In genomic region chr4:149562905-149563347, GRCm38 (mm10) we compare ENCODE assay signal across 8 mouse cellular contexts. TPM values are rescaled to one million over a fixed set of nuclear protein-coding genes. Genes with fewer than 3 reads are reported as not detected.
A peak's percentile ranks its signal among the peaks of the same experiment; 100 is the strongest.
DNase-seq lines count a peak whose midpoint lies in the region; ATAC-seq lines count a peak whose summit lies in the region.

No protein-coding gene starts in this region.

- WGBS in heart, embryonic 12.5 days = 38% methylated on average over 7 of the region's 7 CpGs
- 40% methylated on average over 7 of the region's 7 CpGs for WGBS in midbrain, embryonic 11.5 days

- peak overlapping the region; percentile 44 for H3K4me2 ChIP-seq in heart, embryonic 12.5 days
- peak overlapping the region; percentile 17; the same call in 1 of the 2 replicates for H3K4me2 ChIP-seq in midbrain, embryonic 11.5 days

- H3K36me3 ChIP-seq in heart, embryonic 12.5 days = peaks cover 15% of the 10 kb centered on the region
- H3K36me3 ChIP-seq in midbrain, embryonic 11.5 days (ENCODE audit: control insufficient read depth, insufficient read depth, low read length) = peaks cover 4% of the 10 kb centered on the region; the same call in 1 of the 2 replicates

- H3K27me3 ChIP-seq in heart, embryonic 12.5 days (replicated peaks) = no peaks in the 10 kb centered on the region
- no peaks in the 10 kb centered on the region for H3K27me3 ChIP-seq in midbrain, embryonic 11.5 days (ENCODE audit: control insufficient read depth, insufficient read depth, low read length)

- H3K9me3 ChIP-seq in heart, embryonic 12.5 days (replicated peaks) = no peaks in the 10 kb centered on the region
- no peaks in the 10 kb centered on the region; the same call in 1 of the 2 replicates for H3K9me3 ChIP-seq in midbrain, embryonic 11.5 days (ENCODE audit: control insufficient read depth, low read length)

- H3K27ac ChIP-seq in heart, embryonic 12.5 days (ENCODE audit: poor library complexity, severe bottlenecking) = peak overlapping the region; percentile 63
- H3K27ac ChIP-seq in midbrain, embryonic 11.5 days (ENCODE audit: low read depth, low read length) = peak overlapping the region; percentile 63

- peaks cover 65% of the 10 kb centered on the region for H3K4me1 ChIP-seq in heart, embryonic 12.5 days (replicated peaks)
- peaks cover 17% of the 10 kb centered on the region for H3K4me1 ChIP-seq in midbrain, embryonic 11.5 days (ENCODE audit: control insufficient read depth, insufficient read depth, low read length)

- ATAC-seq in heart, embryonic 12.5 days (ENCODE audit: insufficient number of reproducible peaks, low FRiP score) = no peak
- ATAC-seq in midbrain, embryonic 11.5 days (ENCODE audit: low FRiP score) = peak; percentile 36; the same call in 1 of the 2 replicates

- H3K4me3 ChIP-seq in heart, embryonic 12.5 days = no peak overlapping the region
- H3K4me3 ChIP-seq in midbrain, embryonic 11.5 days (ENCODE audit: low read depth, low read length) = no peak overlapping the region

- peak overlapping the region; percentile 27; the same call in 1 of the 2 replicates for H3K9ac ChIP-seq in heart, embryonic 12.5 days
- H3K9ac ChIP-seq in midbrain, embryonic 11.5 days (ENCODE audit: low read length) = peak overlapping the region; percentile 48

- peak; percentile 51 for DNase-seq in kidney, postnatal 10 days
- DNase-seq in kidney, postnatal 36 days = no peak
- peak; percentile 85 for DNase-seq in cerebellum, adult 9-10 months
- DNase-seq in midbrain, embryonic 11.5 days (ENCODE audit: low spot score, missing footprints) = no peak
- DNase-seq in thymus, adult 18-20 months = no peak
- no peak for DNase-seq in layer of hippocampus, postnatal 36 days
- no peak for DNase-seq in spleen, postnatal 14 days (ENCODE audit: low spot score in 2 of 2)

RNA-seq across cellular contexts. Expression of gene Clstn1, which starts 23.3 kb away (rescaled TPM):
- 38.3 and 38.9 TPM in 2 replicates for polyA plus RNA-seq in heart, embryonic 12.5 days (2016; fragmentation: Nextera tagmentation; extraction: Ambion mirVana)
- 34.3 and 41.8 TPM in 2 replicates for polyA plus RNA-seq in midbrain, embryonic 11.5 days (2014; fragmentation: Nextera tagmentation; extraction: Ambion mirVana)
- 100 to 1,000 TPM; 747 to 821 TPM for total RNA-seq in layer of hippocampus, postnatal 36 days (2021)

RNA-seq across cellular contexts. Expression of gene Ctnnbip1, which starts 44.9 kb away (rescaled TPM):
- polyA plus RNA-seq in heart, embryonic 12.5 days (2016; fragmentation: Nextera tagmentation; extraction: Ambion mirVana) = 38.5 and 39.3 TPM in 2 replicates
- 55.9 and 59.4 TPM in 2 replicates for polyA plus RNA-seq in midbrain, embryonic 11.5 days (2014; fragmentation: Nextera tagmentation; extraction: Ambion mirVana)
- 10 to 100 TPM; 33.6 to 37.4 TPM for total RNA-seq in layer of hippocampus, postnatal 36 days (2021)

Comparison
In these comparisons a context has a peak if more than half of its experiments do, and no peak if none do; other contexts are left out.
1. DNase-seq: peak in kidney, postnatal 10 days (single experiment) and cerebellum, adult 9-10 months (single experiment); none in kidney, postnatal 36 days (0 of 2), midbrain, embryonic 11.5 days (single experiment), thymus, adult 18-20 months (0 of 2), layer of hippocampus, postnatal 36 days (0 of 2) and spleen, postnatal 14 days (0 of 2).